Mouse (Mus musculus): ENCODE data around the gene Tuba3a. TPM values are rescaled to one million over a fixed set of nuclear protein-coding genes. Genes with fewer than 3 reads are reported as not detected.

The Tuba3a gene
- total RNA-seq, 1 experiment = 84.8 TPM

DNA sequence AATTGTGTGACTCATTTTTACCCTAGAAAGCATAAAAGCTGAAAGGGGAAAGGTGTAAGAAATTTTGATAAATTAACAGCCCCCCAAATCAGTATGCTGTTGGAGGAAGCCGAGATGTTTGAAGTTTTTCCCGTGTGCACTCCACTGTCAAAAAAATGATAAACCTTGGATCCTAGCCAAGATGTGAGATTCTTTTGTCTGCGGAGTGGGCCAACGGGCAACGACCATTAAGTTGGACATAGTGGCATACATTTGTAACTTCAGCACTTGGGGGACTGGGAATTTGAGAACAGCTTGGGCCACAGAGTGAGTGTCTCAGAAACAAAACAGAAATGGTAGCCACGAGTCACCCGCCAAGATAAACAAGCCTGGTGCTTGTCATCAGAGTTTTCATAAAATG, 31.2 kb upstream of the Tuba3a start:
- no peak for TF ChIP-seq MAFK (IDR thresholded peaks at IDR 0.05; ENCODE audit: insufficient read depth, low read depth, low read length)
- TF ChIP-seq ZC3H11A (IDR thresholded peaks at IDR 0.05; ENCODE audit: borderline replicate concordance, low read depth, low read length) = no peak
- no peak for TF ChIP-seq CHD2 (IDR thresholded peaks at IDR 0.05; ENCODE audit: low read depth, low read length)
- no peak for TF ChIP-seq ZNF384 (IDR thresholded peaks at IDR 0.05; ENCODE audit: low read depth, low read length)
- no peak for TF ChIP-seq HCFC1 (IDR thresholded peaks at IDR 0.05; ENCODE audit: borderline replicate concordance, insufficient read depth, low read length)
- H3K27ac ChIP-seq (ENCODE audit: insufficient read depth, low read depth, low read length, poor library complexity, severe bottlenecking) = no peak overlapping the region
- in situ Hi-C loops (cut with MboI; ENCODE audit: low sequenced_read_pairs in 2 of 2, unreplicated experiment in 2 of 2) = no loop called here
- no peak overlapping the region for H3K4me3 ChIP-seq (ENCODE audit: insufficient read depth in 1 of 2, low read depth in 1 of 2, low read length in 2 of 2, poor library complexity in 1 of 2, severe bottlenecking in 1 of 2)
- no peak for DNase-seq (ENCODE audit: low read depth, low spot score)
- H3K36me3 ChIP-seq (ENCODE audit: control insufficient read depth, insufficient read depth, low read length, poor library complexity, severe bottlenecking) = no peaks in the 10 kb centered on the region
- H3K9ac ChIP-seq (ENCODE audit: insufficient read depth, low read depth, low read length, poor library complexity, severe bottlenecking) = no peak overlapping the region
- peaks cover 0 to 27% of the 10 kb centered on the region in 2 experiments; a peak in 2 of 4 replicates for H3K4me1 ChIP-seq (ENCODE audit: control insufficient read depth in 2 of 2, insufficient read depth in 2 of 2, low read length in 2 of 2, poor library complexity in 1 of 2)
- no peaks in the 10 kb centered on the region for H3K9me3 ChIP-seq (ENCODE audit: control insufficient read depth, insufficient read depth, low read depth, low read length)

DNA sequence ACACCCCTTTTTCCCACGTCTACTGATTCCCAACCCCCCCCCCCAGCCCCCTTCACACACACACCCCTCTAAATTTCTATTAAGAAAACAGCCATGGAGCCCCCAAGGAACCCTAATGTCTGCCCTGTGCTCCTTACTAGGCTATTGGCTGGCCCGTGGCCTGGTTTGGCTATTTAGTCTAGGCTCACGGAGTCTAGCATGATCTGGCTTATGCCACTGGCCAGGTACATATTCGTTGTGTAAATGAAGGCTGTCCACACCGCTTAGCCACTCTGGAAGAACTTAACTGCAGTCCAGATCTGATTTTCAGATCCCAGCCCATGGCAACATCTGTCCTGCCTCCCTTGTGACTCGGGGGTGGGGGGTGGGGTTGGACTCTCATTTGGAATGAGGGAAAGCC, 28.9 kb upstream of the Tuba3a start:
- Histone ChIP-seq H3K9me3 (ENCODE audit: control insufficient read depth, insufficient read depth, low read depth, low read length) (no peaks in the 10 kb centered on the region), H3K9ac (ENCODE audit: insufficient read depth, low read depth, low read length, poor library complexity, severe bottlenecking) (no peak overlapping the region), H3K4me3 (ENCODE audit: insufficient read depth in 1 of 2, low read depth in 1 of 2, low read length in 2 of 2, poor library complexity in 1 of 2, severe bottlenecking in 1 of 2) (no peak overlapping the region), H3K27ac (ENCODE audit: insufficient read depth, low read depth, low read length, poor library complexity, severe bottlenecking) (no peak overlapping the region), H3K4me1 (ENCODE audit: control insufficient read depth in 2 of 2, insufficient read depth in 2 of 2, low read length in 2 of 2, poor library complexity in 1 of 2) (peaks cover 0 to 13% of the 10 kb centered on the region in 2 experiments; a peak in 2 of 4 replicates), H3K36me3 (ENCODE audit: control insufficient read depth, insufficient read depth, low read length, poor library complexity, severe bottlenecking) (no peaks in the 10 kb centered on the region)
- in situ Hi-C loops (cut with MboI; ENCODE audit: low sequenced_read_pairs in 2 of 2, unreplicated experiment in 2 of 2) = no loop called here
- no peak for DNase-seq (ENCODE audit: low read depth, low spot score)
- TF ChIP-seq CHD2 (IDR thresholded peaks at IDR 0.05; ENCODE audit: low read depth, low read length) (no peak), MAFK (IDR thresholded peaks at IDR 0.05; ENCODE audit: insufficient read depth, low read depth, low read length) (no peak), ZC3H11A (IDR thresholded peaks at IDR 0.05; ENCODE audit: borderline replicate concordance, low read depth, low read length) (no peak), ZNF384 (IDR thresholded peaks at IDR 0.05; ENCODE audit: low read depth, low read length) (no peak), HCFC1 (IDR thresholded peaks at IDR 0.05; ENCODE audit: borderline replicate concordance, insufficient read depth, low read length) (no peak)

DNA sequence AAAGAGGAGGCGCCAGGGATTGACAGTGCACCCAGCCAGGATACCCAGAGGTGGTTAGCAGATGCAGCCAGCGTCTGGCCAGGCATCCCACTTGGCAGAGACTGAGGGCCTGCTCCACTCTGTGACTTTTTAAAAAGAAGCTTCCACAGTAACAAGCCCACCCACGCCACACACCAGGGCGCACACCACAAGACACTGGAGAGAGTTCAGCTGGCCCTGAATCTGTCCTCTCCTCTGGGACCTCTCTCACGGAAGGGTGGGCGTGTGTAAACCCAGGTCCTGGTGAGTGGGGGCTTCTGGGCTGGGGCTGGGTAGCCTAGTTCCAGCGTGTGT, 28.4 kb upstream of the Tuba3a start:
- Histone ChIP-seq H3K36me3 (ENCODE audit: control insufficient read depth, insufficient read depth, low read length, poor library complexity, severe bottlenecking) (no peaks in the 10 kb centered on the region), H3K4me1 (ENCODE audit: control insufficient read depth in 2 of 2, insufficient read depth in 2 of 2, low read length in 2 of 2, poor library complexity in 1 of 2) (peaks cover 0 to 16% of the 10 kb centered on the region in 2 experiments; a peak in 2 of 4 replicates), H3K4me3 (ENCODE audit: insufficient read depth in 1 of 2, low read depth in 1 of 2, low read length in 2 of 2, poor library complexity in 1 of 2, severe bottlenecking in 1 of 2) (peak overlapping the region; percentile 55 to 60; a peak in 3 of 4 replicates), H3K9ac (ENCODE audit: insufficient read depth, low read depth, low read length, poor library complexity, severe bottlenecking) (peak overlapping the region; percentile 51), H3K9me3 (ENCODE audit: control insufficient read depth, insufficient read depth, low read depth, low read length) (no peaks in the 10 kb centered on the region), H3K27ac (ENCODE audit: insufficient read depth, low read depth, low read length, poor library complexity, severe bottlenecking) (no peak overlapping the region)
- in situ Hi-C loops (cut with MboI; ENCODE audit: low sequenced_read_pairs in 2 of 2, unreplicated experiment in 2 of 2) = no loop called here
- no peak for DNase-seq (ENCODE audit: low read depth, low spot score)
- TF ChIP-seq ZC3H11A (IDR thresholded peaks at IDR 0.05; ENCODE audit: borderline replicate concordance, low read depth, low read length) (no peak), CHD2 (IDR thresholded peaks at IDR 0.05; ENCODE audit: low read depth, low read length) (no peak), ZNF384 (IDR thresholded peaks at IDR 0.05; ENCODE audit: low read depth, low read length) (no peak), HCFC1 (IDR thresholded peaks at IDR 0.05; ENCODE audit: borderline replicate concordance, insufficient read depth, low read length) (no peak), MAFK (IDR thresholded peaks at IDR 0.05; ENCODE audit: insufficient read depth, low read depth, low read length) (no peak)

DNA sequence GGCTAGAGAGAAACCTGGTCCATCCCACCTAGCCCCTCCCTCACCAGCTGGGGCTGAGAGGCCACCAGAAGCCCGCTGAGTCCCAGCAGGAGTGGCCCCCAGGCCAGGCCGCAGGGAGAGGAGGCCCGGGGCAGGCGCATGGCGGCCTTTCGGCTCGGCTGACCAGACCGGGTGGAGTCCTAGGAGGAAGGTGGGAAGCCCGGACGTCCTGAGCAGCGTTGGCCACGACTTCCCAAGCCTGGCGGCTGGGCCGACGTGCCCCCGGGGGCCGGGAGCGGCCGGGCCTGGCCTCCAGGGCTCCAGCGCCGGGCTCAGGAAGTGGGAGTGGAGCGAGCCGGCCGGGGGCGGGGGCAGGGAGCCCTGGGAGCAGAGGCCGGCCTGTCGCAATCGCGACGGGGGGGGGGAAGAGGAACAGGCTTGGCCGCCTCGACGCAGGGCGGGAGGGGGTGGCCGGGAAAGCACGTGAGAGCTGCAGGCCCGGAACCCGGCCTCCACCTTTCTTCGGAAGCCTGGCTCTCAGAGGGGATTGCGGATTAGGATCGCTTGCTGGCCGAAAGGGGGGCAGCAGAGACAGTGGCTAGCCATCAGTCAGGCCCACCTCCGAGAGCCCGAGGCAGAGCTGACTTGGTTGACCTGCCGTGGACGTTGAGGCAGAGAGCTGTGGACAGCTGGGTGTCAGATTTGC, 27.8 kb upstream of the Tuba3a start, which contains the start of gene Ltbr:
Gene Ltbr, minus strand, starts transcription at position 340 of the 685 bp plus-strand sequence.
- H3K4me1 ChIP-seq (ENCODE audit: control insufficient read depth in 2 of 2, insufficient read depth in 2 of 2, low read length in 2 of 2, poor library complexity in 1 of 2) = peaks cover 0 to 18% of the 10 kb centered on the region in 2 experiments; a peak in 2 of 4 replicates
- in situ Hi-C loops (cut with MboI; ENCODE audit: low sequenced_read_pairs in 2 of 2, unreplicated experiment in 2 of 2) = no loop called here
- H3K9me3 ChIP-seq (ENCODE audit: control insufficient read depth, insufficient read depth, low read depth, low read length) = no peaks in the 10 kb centered on the region
- no peak within 1 kb of the TSS for H3K27ac ChIP-seq (ENCODE audit: insufficient read depth, low read depth, low read length, poor library complexity, severe bottlenecking)
- peak within 1 kb of the TSS; percentile 51 for H3K9ac ChIP-seq (ENCODE audit: insufficient read depth, low read depth, low read length, poor library complexity, severe bottlenecking)
- no peak for DNase-seq (ENCODE audit: low read depth, low spot score)
- H3K4me3 ChIP-seq (ENCODE audit: insufficient read depth in 1 of 2, low read depth in 1 of 2, low read length in 2 of 2, poor library complexity in 1 of 2, severe bottlenecking in 1 of 2) = peak within 1 kb of the TSS; percentile 55 to 60
- TF ChIP-seq CHD2 (IDR thresholded peaks at IDR 0.05; ENCODE audit: low read depth, low read length) (no peak), HCFC1 (IDR thresholded peaks at IDR 0.05; ENCODE audit: borderline replicate concordance, insufficient read depth, low read length) (no peak), ZNF384 (IDR thresholded peaks at IDR 0.05; ENCODE audit: low read depth, low read length) (no peak), ZC3H11A (IDR thresholded peaks at IDR 0.05; ENCODE audit: borderline replicate concordance, low read depth, low read length) (no peak), MAFK (IDR thresholded peaks at IDR 0.05; ENCODE audit: insufficient read depth, low read depth, low read length) (no peak)
- H3K36me3 ChIP-seq (ENCODE audit: control insufficient read depth, insufficient read depth, low read length, poor library complexity, severe bottlenecking) = no peaks in the 10 kb centered on the region

All from ES-E14 (cell line).